Mouse (Mus musculus): ENCODE measurements around the gene Nrp1. TPM values are rescaled to one million over a fixed set of nuclear protein-coding genes. Genes with fewer than 3 reads are reported as not detected.
A peak's percentile ranks its signal among the peaks of the same experiment; 100 is the strongest.

Gene Nrp1
- polyA plus RNA-seq, 1 experiment from 2014 or later = 158 TPM

DNA sequence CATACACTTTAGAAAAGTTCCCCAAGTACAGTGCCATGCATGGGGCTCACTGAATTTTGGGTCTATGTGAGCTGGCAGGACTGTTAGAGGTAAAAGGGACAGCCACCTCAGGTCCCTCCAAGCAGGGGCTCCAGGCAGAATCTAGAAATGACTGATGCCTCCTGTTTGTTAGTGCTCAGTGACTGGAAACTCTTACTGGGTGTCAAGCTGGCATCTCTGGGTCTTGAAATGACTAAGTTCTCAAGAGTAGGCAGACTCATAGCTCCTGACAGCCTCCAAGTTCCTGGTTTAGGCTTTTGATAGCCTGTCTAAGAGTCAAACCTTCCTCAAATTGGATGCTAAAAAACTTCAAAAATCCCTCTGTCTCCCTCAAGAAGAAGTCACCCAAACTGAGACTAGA lies 177.3 kb downstream of the Nrp1 start:
- Histone ChIP-seq H3K4me3 (ENCODE audit: low read depth, low read length) (no peak overlapping the region), H3K27me3 (replicated peaks; ENCODE audit: insufficient read depth, low read length) (no peaks in the 10 kb centered on the region), H3K9ac (replicated peaks; ENCODE audit: low read depth) (no peak overlapping the region), H3K9me3 (ENCODE audit: low read length) (no peaks in the 10 kb centered on the region), H3K36me3 (ENCODE audit: insufficient read depth, low read length) (no peaks in the 10 kb centered on the region), H3K4me1 (ENCODE audit: insufficient read depth, low read depth, low read length) (no peaks in the 10 kb centered on the region), H3K4me2 (replicated peaks; ENCODE audit: low read depth, low read length) (no peak overlapping the region), H3K27ac (ENCODE audit: low read length) (no peak overlapping the region)
- DNase-seq (ENCODE audit: low spot score) (no peak), ATAC-seq (no peak)
- TF ChIP-seq CTCF (IDR thresholded peaks at IDR 0.05) (no peak), EP300 (IDR thresholded peaks at IDR 0.05) (no peak)

DNA sequence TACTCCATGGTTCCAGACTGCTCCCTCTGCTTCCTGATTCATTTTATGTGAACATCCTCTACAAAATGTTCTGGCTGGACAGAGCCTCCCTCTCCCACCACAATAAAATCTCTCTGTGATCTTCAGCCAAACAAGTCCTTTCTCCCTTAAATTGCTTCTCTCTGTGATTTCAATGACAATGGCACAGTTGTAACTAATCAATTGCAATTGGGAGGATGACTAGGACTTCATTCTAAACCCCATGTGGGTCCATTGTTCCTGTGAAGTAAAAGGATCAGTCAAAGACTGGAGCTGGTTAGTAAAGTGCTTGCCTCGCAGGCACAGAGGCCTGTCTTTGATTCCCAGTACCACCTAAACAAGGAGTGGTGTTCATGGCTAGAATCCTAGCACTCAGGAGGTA lies 180.0 kb downstream of the Nrp1 start:
- 78% methylated on average over 1 of the region's 1 CpGs for WGBS

DNA sequence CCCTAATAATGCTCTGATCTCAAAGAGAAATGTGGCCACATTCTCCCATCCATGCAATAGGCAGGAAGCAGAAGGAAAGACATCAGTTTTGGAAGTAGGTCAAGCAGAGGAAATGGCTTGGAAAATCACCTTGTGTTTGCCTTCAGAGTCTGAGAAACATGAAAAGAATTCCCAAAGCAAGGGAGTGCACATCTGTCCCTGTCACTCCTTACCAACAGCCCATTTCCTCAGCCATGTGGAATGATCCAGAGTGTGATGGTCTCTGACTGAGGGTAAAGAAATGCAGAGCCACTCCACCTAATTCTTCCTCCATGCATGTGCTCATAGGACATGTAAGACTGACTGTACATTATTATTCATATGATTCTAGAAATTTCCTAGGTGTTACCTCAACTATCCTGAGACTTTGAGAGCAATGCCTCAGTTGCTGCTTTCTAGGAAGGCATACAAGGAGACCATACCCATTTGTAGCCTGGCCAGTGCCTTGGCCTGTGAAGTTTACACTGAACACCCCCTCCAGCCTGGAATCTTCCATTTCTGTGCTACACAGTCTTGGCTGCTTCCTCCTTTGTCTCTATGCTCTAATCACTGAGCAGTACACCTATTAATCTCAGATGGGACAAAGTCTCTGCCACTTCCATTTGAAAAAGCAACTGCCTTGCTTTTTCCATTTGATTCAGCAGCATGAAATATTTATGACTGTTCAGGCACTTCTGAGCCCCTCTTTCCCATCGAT lies 183.1 kb downstream of the Nrp1 start:
- H3K4me1 ChIP-seq (ENCODE audit: insufficient read depth, low read depth, low read length) = no peaks in the 10 kb centered on the region
- H3K36me3 ChIP-seq (ENCODE audit: insufficient read depth, low read length) = no peaks in the 10 kb centered on the region
- no peaks in the 10 kb centered on the region for H3K27me3 ChIP-seq (replicated peaks; ENCODE audit: insufficient read depth, low read length)
- ATAC-seq = no peak
- no peak overlapping the region for H3K9ac ChIP-seq (replicated peaks; ENCODE audit: low read depth)
- H3K4me2 ChIP-seq (replicated peaks; ENCODE audit: low read depth, low read length) = no peak overlapping the region
- DNase-seq (ENCODE audit: low spot score) = no peak
- no peak overlapping the region for H3K4me3 ChIP-seq (ENCODE audit: low read depth, low read length)
- 35% methylated on average over 1 of the region's 1 CpGs for WGBS
- H3K9me3 ChIP-seq (ENCODE audit: low read length) = no peaks in the 10 kb centered on the region
- TF ChIP-seq CTCF (IDR thresholded peaks at IDR 0.05) (no peak), EP300 (IDR thresholded peaks at IDR 0.05) (no peak)
- no peak overlapping the region for H3K27ac ChIP-seq (ENCODE audit: low read length)

More for the DNA sequence above, 180.0 kb downstream of the Nrp1 start:
- Histone ChIP-seq H3K9me3 (ENCODE audit: low read length) (no peaks in the 10 kb centered on the region), H3K27ac (ENCODE audit: low read length) (no peak overlapping the region), H3K4me2 (replicated peaks; ENCODE audit: low read depth, low read length) (no peak overlapping the region), H3K4me1 (ENCODE audit: insufficient read depth, low read depth, low read length) (no peaks in the 10 kb centered on the region), H3K27me3 (replicated peaks; ENCODE audit: insufficient read depth, low read length) (no peaks in the 10 kb centered on the region), H3K36me3 (ENCODE audit: insufficient read depth, low read length) (no peaks in the 10 kb centered on the region), H3K9ac (replicated peaks; ENCODE audit: low read depth) (no peak overlapping the region), H3K4me3 (ENCODE audit: low read depth, low read length) (no peak overlapping the region)
- TF ChIP-seq CTCF (IDR thresholded peaks at IDR 0.05) (no peak), EP300 (IDR thresholded peaks at IDR 0.05) (no peak)
- no peak for DNase-seq (ENCODE audit: low spot score)
- no peak for ATAC-seq

DNA sequence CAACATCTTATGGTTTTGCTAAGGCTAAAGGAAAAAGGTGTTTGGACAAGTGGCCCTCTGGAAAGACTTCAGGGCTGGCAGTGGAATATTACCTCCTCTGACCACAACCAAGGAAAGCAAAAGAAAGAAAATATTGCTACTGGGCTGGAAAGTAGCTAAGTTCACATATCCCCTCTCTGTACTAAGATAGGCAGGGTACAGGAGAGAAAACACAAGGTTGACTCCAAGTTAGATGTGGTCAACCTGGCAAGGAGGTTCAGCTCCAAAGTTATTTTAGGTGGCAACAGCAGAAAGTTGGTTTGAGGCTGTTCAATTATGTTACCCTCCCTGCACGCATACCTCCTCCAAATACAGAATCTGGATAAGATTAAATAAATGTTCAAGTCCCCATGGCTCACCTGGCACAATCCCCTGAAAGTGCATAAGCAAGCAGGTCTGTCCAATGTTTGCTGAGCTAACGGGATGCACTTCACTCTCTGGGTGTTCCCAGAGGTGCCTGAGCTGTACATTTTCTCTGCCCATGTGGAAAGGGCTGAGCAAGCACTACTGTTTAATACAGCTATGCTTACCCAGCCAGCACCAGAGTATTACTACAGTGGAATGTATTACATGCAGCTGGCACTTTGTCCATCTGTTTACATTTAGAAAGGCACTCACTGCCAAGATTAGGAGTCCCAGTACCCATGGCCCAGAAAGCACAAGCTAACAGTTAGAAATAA lies 185.9 kb downstream of the Nrp1 start:
- TF ChIP-seq EP300 (IDR thresholded peaks at IDR 0.05) = no peak
- TF ChIP-seq CTCF (IDR thresholded peaks at IDR 0.05) = no peak
- H3K9me3 ChIP-seq (ENCODE audit: low read length) = no peaks in the 10 kb centered on the region
- H3K27me3 ChIP-seq (replicated peaks; ENCODE audit: insufficient read depth, low read length) = no peaks in the 10 kb centered on the region
- ATAC-seq (peak; percentile 43; the same call in 1 of the 2 replicates), DNase-seq (ENCODE audit: low spot score) (no peak)
- H3K4me2 ChIP-seq (replicated peaks; ENCODE audit: low read depth, low read length) = no peak overlapping the region
- no peaks in the 10 kb centered on the region for H3K36me3 ChIP-seq (ENCODE audit: insufficient read depth, low read length)
- H3K4me1 ChIP-seq (ENCODE audit: insufficient read depth, low read depth, low read length) = no peaks in the 10 kb centered on the region
- no peak overlapping the region for H3K27ac ChIP-seq (ENCODE audit: low read length)
- H3K4me3 ChIP-seq (ENCODE audit: low read depth, low read length) = no peak overlapping the region
- whole genome bisulfite sequencing = 58% methylated on average over 2 of the region's 2 CpGs
- no peak overlapping the region for H3K9ac ChIP-seq (replicated peaks; ENCODE audit: low read depth)

DNA sequence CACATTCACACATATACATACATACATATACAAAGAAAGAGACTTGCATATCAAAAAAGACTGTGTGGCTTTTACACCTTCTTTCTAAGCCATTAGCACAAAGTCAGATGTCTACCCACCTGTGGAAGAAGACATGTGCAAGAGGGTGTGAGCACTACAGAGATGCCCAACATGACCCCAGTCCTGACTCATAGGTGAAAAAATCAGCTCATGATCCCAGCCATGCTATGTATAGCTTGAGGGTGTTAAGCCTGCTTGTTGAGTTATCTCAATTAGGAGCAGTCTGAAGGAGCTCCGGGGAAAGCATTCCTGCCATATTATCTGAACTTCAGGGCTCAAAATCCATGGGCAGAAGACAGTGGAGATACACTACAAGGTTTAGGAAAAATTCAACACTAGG lies 187.9 kb downstream of the Nrp1 start:
- H3K4me2 ChIP-seq (replicated peaks; ENCODE audit: low read depth, low read length) = no peak overlapping the region
- no peak overlapping the region for H3K27ac ChIP-seq (ENCODE audit: low read length)
- DNase-seq (ENCODE audit: low spot score) = no peak
- TF ChIP-seq CTCF (IDR thresholded peaks at IDR 0.05) = no peak
- no peak for TF ChIP-seq EP300 (IDR thresholded peaks at IDR 0.05)
- no peak for ATAC-seq
- H3K4me3 ChIP-seq (ENCODE audit: low read depth, low read length) = no peak overlapping the region
- no peaks in the 10 kb centered on the region for H3K27me3 ChIP-seq (replicated peaks; ENCODE audit: insufficient read depth, low read length)
- no peaks in the 10 kb centered on the region for H3K4me1 ChIP-seq (ENCODE audit: insufficient read depth, low read depth, low read length)
- 73% methylated on average over 1 of the region's 1 CpGs for WGBS
- no peaks in the 10 kb centered on the region for H3K36me3 ChIP-seq (ENCODE audit: insufficient read depth, low read length)
- H3K9ac ChIP-seq (replicated peaks; ENCODE audit: low read depth) = no peak overlapping the region
- no peaks in the 10 kb centered on the region for H3K9me3 ChIP-seq (ENCODE audit: low read length)

DNA sequence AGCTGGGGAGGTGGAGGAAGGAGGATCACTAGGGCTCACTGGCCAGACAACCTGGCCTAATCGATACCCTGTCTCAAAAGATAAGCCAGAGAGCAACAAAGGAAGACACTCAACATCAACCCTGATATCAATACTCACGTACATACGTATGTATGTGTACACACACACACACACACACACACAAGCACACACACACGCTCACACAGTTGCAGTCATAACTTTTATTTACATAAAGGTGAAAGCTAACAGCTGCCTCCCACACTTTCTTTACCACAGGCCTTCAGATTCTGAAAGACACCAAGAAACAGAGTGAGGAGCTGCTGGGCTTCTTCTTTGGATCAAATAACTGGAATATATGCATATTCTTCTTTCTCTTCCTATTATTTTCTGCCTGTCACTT lies 189.0 kb downstream of the Nrp1 start:
- ATAC-seq (no peak), DNase-seq (ENCODE audit: low spot score) (no peak)
- Histone ChIP-seq H3K9ac (replicated peaks; ENCODE audit: low read depth) (no peak overlapping the region), H3K36me3 (ENCODE audit: insufficient read depth, low read length) (no peaks in the 10 kb centered on the region), H3K4me3 (ENCODE audit: low read depth, low read length) (no peak overlapping the region), H3K9me3 (ENCODE audit: low read length) (no peaks in the 10 kb centered on the region), H3K4me1 (ENCODE audit: insufficient read depth, low read depth, low read length) (no peaks in the 10 kb centered on the region), H3K27me3 (replicated peaks; ENCODE audit: insufficient read depth, low read length) (no peaks in the 10 kb centered on the region), H3K4me2 (replicated peaks; ENCODE audit: low read depth, low read length) (no peak overlapping the region), H3K27ac (ENCODE audit: low read length) (no peak overlapping the region)
- 69% methylated on average over 4 of the region's 4 CpGs for WGBS
- TF ChIP-seq EP300 (IDR thresholded peaks at IDR 0.05) (no peak), CTCF (IDR thresholded peaks at IDR 0.05) (no peak)
